Mouse (Mus musculus): ENCODE results near the gene Nipal3. TPM values are rescaled to one million over a fixed set of nuclear protein-coding genes. Genes with fewer than 3 reads are reported as not detected.

Gene Nipal3
- polyA plus RNA-seq, 1 experiment from 2014 or later: 4.3 TPM

- Histone ChIP-seq H3K27ac (ENCODE audit: low read length) (no peak overlapping the region), H3K9me3 (ENCODE audit: low read length) (no peaks in the 10 kb centered on the region), H3K36me3 (ENCODE audit: insufficient read depth, low read length) (no peaks in the 10 kb centered on the region), H3K9ac (replicated peaks; ENCODE audit: low read length) (no peak overlapping the region), H3K4me1 (ENCODE audit: insufficient read depth, low read length) (peaks cover 6% of the 10 kb centered on the region), H3K27me3 (ENCODE audit: insufficient read depth, low read length) (no peaks in the 10 kb centered on the region), H3K4me2 (replicated peaks; ENCODE audit: low read depth, low read length) (no peak overlapping the region), H3K4me3 (ENCODE audit: low read length) (no peak overlapping the region)
- WGBS: 69% methylated on average over 5 of the region's 5 CpGs
- no peak for ATAC-seq (ENCODE audit: low FRiP score, low TSS enrichment)
Observed at GRCm38 (mm10) chr4:135442473-135442872, 52.4 kb downstream of the Nipal3 start.

GRCm38 (mm10) chr4:135439904-135440522 lies 54.8 kb downstream of the Nipal3 start:
- Histone ChIP-seq H3K4me2 (replicated peaks; ENCODE audit: low read depth, low read length) (no peak overlapping the region), H3K9ac (replicated peaks; ENCODE audit: low read length) (no peak overlapping the region), H3K27ac (ENCODE audit: low read length) (no peak overlapping the region), H3K36me3 (ENCODE audit: insufficient read depth, low read length) (no peaks in the 10 kb centered on the region), H3K4me3 (ENCODE audit: low read length) (no peak overlapping the region), H3K4me1 (ENCODE audit: insufficient read depth, low read length) (peaks cover 10% of the 10 kb centered on the region), H3K27me3 (ENCODE audit: insufficient read depth, low read length) (no peaks in the 10 kb centered on the region), H3K9me3 (ENCODE audit: low read length) (no peaks in the 10 kb centered on the region)
- no peak for ATAC-seq (ENCODE audit: low FRiP score, low TSS enrichment)
- 53% methylated on average over 9 of the region's 9 CpGs for WGBS

GRCm38 (mm10) chr4:135439188-135439647 lies 55.6 kb downstream of the Nipal3 start:
- 4% methylated on average over 15 of the region's 15 CpGs for WGBS
- no peaks in the 10 kb centered on the region for H3K36me3 ChIP-seq (ENCODE audit: insufficient read depth, low read length)
- H3K9me3 ChIP-seq (ENCODE audit: low read length): no peaks in the 10 kb centered on the region
- H3K27ac ChIP-seq (ENCODE audit: low read length): peak overlapping the region; percentile 74
- H3K4me1 ChIP-seq (ENCODE audit: insufficient read depth, low read length): peaks cover 14% of the 10 kb centered on the region
- peak overlapping the region; percentile 48 for H3K4me2 ChIP-seq (replicated peaks; ENCODE audit: low read depth, low read length)
- H3K9ac ChIP-seq (replicated peaks; ENCODE audit: low read length): peak overlapping the region; percentile 54
- peak overlapping the region; percentile 25; the same call in 1 of the 2 replicates for H3K4me3 ChIP-seq (ENCODE audit: low read length)
- H3K27me3 ChIP-seq (ENCODE audit: insufficient read depth, low read length): no peaks in the 10 kb centered on the region
- peak; percentile 93 for ATAC-seq (ENCODE audit: low FRiP score, low TSS enrichment)

- Histone ChIP-seq H3K36me3 (ENCODE audit: insufficient read depth, low read length) (no peaks in the 10 kb centered on the region), H3K27me3 (ENCODE audit: insufficient read depth, low read length) (no peaks in the 10 kb centered on the region), H3K4me3 (ENCODE audit: low read length) (no peak overlapping the region), H3K4me2 (replicated peaks; ENCODE audit: low read depth, low read length) (no peak overlapping the region), H3K4me1 (ENCODE audit: insufficient read depth, low read length) (peaks cover 20% of the 10 kb centered on the region), H3K27ac (ENCODE audit: low read length) (no peak overlapping the region), H3K9ac (replicated peaks; ENCODE audit: low read length) (no peak overlapping the region), H3K9me3 (ENCODE audit: low read length) (no peaks in the 10 kb centered on the region)
- ATAC-seq (ENCODE audit: low FRiP score, low TSS enrichment): no peak
Observed at GRCm38 (mm10) chr4:135437924-135438323, 56.9 kb downstream of the Nipal3 start.

GRCm38 (mm10) chr4:135436291-135436690 lies 58.5 kb downstream of the Nipal3 start:
- ATAC-seq (ENCODE audit: low FRiP score, low TSS enrichment): no peak
- Histone ChIP-seq H3K4me3 (ENCODE audit: low read length) (no peak overlapping the region), H3K4me2 (replicated peaks; ENCODE audit: low read depth, low read length) (no peak overlapping the region), H3K36me3 (ENCODE audit: insufficient read depth, low read length) (no peaks in the 10 kb centered on the region), H3K9ac (replicated peaks; ENCODE audit: low read length) (no peak overlapping the region), H3K27me3 (ENCODE audit: insufficient read depth, low read length) (no peaks in the 10 kb centered on the region), H3K4me1 (ENCODE audit: insufficient read depth, low read length) (peaks cover 22% of the 10 kb centered on the region), H3K9me3 (ENCODE audit: low read length) (no peaks in the 10 kb centered on the region), H3K27ac (ENCODE audit: low read length) (peak overlapping the region; percentile 29; the same call in 1 of the 2 replicates)
- 54% methylated on average over 13 of the region's 13 CpGs for WGBS

- H3K4me2 ChIP-seq (replicated peaks; ENCODE audit: low read depth, low read length): peak overlapping the region; percentile 97
- WGBS: 22% methylated on average over 11 of the region's 11 CpGs
- H3K4me3 ChIP-seq (ENCODE audit: low read length): peak overlapping the region; percentile 83
- H3K27ac ChIP-seq (ENCODE audit: low read length): no peak overlapping the region
- no peaks in the 10 kb centered on the region for H3K36me3 ChIP-seq (ENCODE audit: insufficient read depth, low read length)
- H3K9ac ChIP-seq (replicated peaks; ENCODE audit: low read length): peak overlapping the region; percentile 76
- H3K4me1 ChIP-seq (ENCODE audit: insufficient read depth, low read length): peaks cover 20% of the 10 kb centered on the region
- H3K27me3 ChIP-seq (ENCODE audit: insufficient read depth, low read length): no peaks in the 10 kb centered on the region
- ATAC-seq (ENCODE audit: low FRiP score, low TSS enrichment): no peak
- H3K9me3 ChIP-seq (ENCODE audit: low read length): no peaks in the 10 kb centered on the region
Observed at GRCm38 (mm10) chr4:135434395-135434789, 60.4 kb downstream of the Nipal3 start.

GRCm38 (mm10) chr4:135433443-135434394 lies 61.1 kb downstream of the Nipal3 start, which contains the start of gene Rcan3:
Rcan3 (minus strand) TSS chr4:135433853.
- H3K36me3 ChIP-seq (ENCODE audit: insufficient read depth, low read length): no peaks in the 10 kb centered on the region
- H3K9me3 ChIP-seq (ENCODE audit: low read length): no peaks in the 10 kb centered on the region
- H3K9ac ChIP-seq (replicated peaks; ENCODE audit: low read length): peak within 1 kb of the TSS; percentile 91
- H3K4me1 ChIP-seq (ENCODE audit: insufficient read depth, low read length): peaks cover 16% of the 10 kb centered on the region
- H3K27me3 ChIP-seq (ENCODE audit: insufficient read depth, low read length): no peaks in the 10 kb centered on the region
- ATAC-seq (ENCODE audit: low FRiP score, low TSS enrichment): peak; percentile 86
- peak within 1 kb of the TSS; percentile 97 for H3K4me2 ChIP-seq (replicated peaks; ENCODE audit: low read depth, low read length)
- H3K27ac ChIP-seq (ENCODE audit: low read length): peak within 1 kb of the TSS; percentile 63; the same call in 1 of the 2 replicates
- H3K4me3 ChIP-seq (ENCODE audit: low read length): peak within 1 kb of the TSS; percentile 83
- under 1% methylated on average over 70 of the region's 79 CpGs for WGBS

GRCm38 (mm10) chr4:135433086-135433442 lies 61.8 kb downstream of the Nipal3 start:
- H3K36me3 ChIP-seq (ENCODE audit: insufficient read depth, low read length): no peaks in the 10 kb centered on the region
- peak overlapping the region; percentile 97 for H3K4me2 ChIP-seq (replicated peaks; ENCODE audit: low read depth, low read length)
- H3K4me3 ChIP-seq (ENCODE audit: low read length): peak overlapping the region; percentile 83
- H3K4me1 ChIP-seq (ENCODE audit: insufficient read depth, low read length): peaks cover 16% of the 10 kb centered on the region
- H3K27me3 ChIP-seq (ENCODE audit: insufficient read depth, low read length): no peaks in the 10 kb centered on the region
- no peaks in the 10 kb centered on the region for H3K9me3 ChIP-seq (ENCODE audit: low read length)
- WGBS: 13% methylated on average over 10 of the region's 10 CpGs
- H3K9ac ChIP-seq (replicated peaks; ENCODE audit: low read length): peak overlapping the region; percentile 91
- ATAC-seq (ENCODE audit: low FRiP score, low TSS enrichment): no peak
- peak overlapping the region; percentile 63; the same call in 1 of the 2 replicates for H3K27ac ChIP-seq (ENCODE audit: low read length)

- Histone ChIP-seq H3K4me2 (replicated peaks; ENCODE audit: low read depth, low read length) (no peak overlapping the region), H3K4me3 (ENCODE audit: low read length) (no peak overlapping the region), H3K27me3 (ENCODE audit: insufficient read depth, low read length) (no peaks in the 10 kb centered on the region), H3K9me3 (ENCODE audit: low read length) (no peaks in the 10 kb centered on the region), H3K27ac (ENCODE audit: low read length) (no peak overlapping the region), H3K9ac (replicated peaks; ENCODE audit: low read length) (no peak overlapping the region), H3K4me1 (ENCODE audit: insufficient read depth, low read length) (peaks cover 12% of the 10 kb centered on the region), H3K36me3 (ENCODE audit: insufficient read depth, low read length) (no peaks in the 10 kb centered on the region)
- WGBS: 82% methylated on average over 8 of the region's 8 CpGs
- no peak for ATAC-seq (ENCODE audit: low FRiP score, low TSS enrichment)
Observed at GRCm38 (mm10) chr4:135429990-135430760, 64.7 kb downstream of the Nipal3 start.

Data from kidney, embryonic 16.5 days (tissue).